Mouse (Mus musculus) central nervous system, embryonic 11.5 days (tissue): Measurements from ENCODE around the gene Idh3g. TPM values are rescaled to one million over a fixed set of nuclear protein-coding genes. Genes with fewer than 3 reads are reported as not detected.

ENCODE experiments used
- polyA plus RNA-seq: library from polyadenylated mRNA; depleted of rRNA; stranded (reverse); fragments of >200 nt; gene quantifications from 2 replicates; pipeline ENCODE4 v1.2.3, GENCODE M21; 2012; rRNA removed

The Idh3g gene
- polyA plus RNA-seq, result 167 and 344 TPM in 2 replicates

GRCm38 (mm10) chrX:73786364-73787224 lies at the start of gene Idh3g, which contains the start of gene Ssr4:
Gene Idh3g, minus strand, starts transcription at chrX:73786897.
Gene Ssr4, plus strand, starts transcription at chrX:73787028.

GRCm38 (mm10) chrX:73824185-73825151 lies 37.8 kb upstream of the Idh3g start, which contains the start of gene Pdzd4:
Gene Pdzd4, minus strand, starts transcription at chrX:73824969.

DNA sequence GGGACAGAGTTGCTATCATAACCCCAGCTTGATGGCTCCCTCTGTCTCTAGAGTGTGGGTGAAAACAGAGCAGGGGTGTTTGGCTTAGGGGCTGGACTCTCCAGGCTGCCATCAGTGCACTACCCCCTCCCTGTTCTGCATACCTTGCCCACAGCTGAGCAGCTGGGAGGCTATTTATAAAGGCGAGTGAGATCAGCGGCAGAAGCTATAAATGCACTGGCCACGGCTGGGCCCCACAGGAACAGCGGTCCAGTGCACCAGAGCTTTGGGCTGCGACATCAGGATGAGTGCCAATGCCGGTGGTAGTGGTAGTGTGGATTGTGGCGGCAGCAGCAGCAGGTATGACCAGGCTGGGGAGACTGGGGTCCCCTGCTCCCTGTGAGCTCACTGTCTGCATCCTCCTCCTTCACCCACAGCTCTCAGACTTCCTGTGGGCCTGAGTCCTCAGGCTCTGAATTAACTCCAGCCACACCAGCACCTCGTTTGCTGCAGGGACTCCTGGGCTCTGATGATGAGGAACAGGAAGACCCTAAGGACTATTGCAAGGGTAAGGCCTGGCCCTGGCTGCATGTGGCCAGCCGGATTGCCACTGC lies 12.4 kb downstream of the Idh3g start, which contains the start of gene Srpk3:
TSS of gene Srpk3 (plus strand) at position 238 of the 593 bp plus-strand sequence.

DNA sequence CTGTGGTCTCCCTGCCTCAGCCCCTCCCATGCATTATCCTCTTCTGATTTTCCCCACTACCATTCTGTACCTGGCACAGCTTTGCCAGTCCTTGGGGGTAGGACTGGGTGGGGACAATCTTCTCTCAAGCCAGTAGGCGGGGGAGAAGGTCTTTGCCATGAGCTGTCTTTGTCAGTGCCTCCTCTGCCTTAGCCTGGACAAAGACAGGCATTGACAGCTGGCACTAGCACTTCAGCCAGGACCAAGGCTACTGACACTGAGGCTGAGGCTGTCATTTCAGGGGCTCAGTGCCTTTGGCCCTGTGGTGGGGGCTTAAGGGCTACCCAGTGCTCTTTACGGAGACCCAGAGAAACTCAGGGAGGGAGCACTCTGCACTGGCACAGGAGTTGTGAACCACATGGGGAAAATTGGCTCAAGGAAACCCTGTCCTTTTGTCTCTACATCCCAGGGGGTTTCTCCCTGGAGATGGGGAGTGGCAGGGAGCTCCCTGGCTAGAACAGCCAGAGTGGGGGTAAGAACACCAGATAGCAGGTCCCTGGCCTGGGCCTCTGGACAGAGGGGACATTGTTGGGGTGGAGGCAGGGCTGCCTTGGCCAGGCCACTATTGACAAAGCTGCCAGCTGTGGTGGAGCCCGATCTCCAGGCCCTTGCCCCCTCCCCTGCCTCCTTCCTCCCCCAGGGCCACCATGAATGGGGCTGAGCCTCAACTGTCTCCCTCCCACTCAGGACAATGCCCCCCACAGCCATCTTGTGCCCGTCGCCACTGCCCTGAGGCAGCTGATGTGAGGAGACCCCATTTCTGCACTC lies 30.2 kb downstream of the Idh3g start, which contains the start of gene Plxnb3:
TSS of gene Plxnb3 (plus strand) at position 757 of the 807 bp plus-strand sequence.

Other genes starting within 250 kb of the Idh3g start
- 11.3 and 16.0 TPM in 2 replicates for gene Dusp9, start 147.5 kb downstream of the Idh3g start, polyA plus RNA-seq
- gene Pnck, start 126.8 kb downstream of the Idh3g start, polyA plus RNA-seq, result 17.0 TPM in 2 replicates
- 30.6 and 49.4 TPM in 2 replicates for gene Slc6a8, start 113.7 kb downstream of the Idh3g start, polyA plus RNA-seq
- 71.0 and 75.1 TPM in 2 replicates for gene Bcap31, start 70.7 kb downstream of the Idh3g start, polyA plus RNA-seq
- 10.3 and 12.6 TPM in 2 replicates for gene Abcd1, start 70.3 kb downstream of the Idh3g start, polyA plus RNA-seq
- gene Plxnb3, start 29.8 kb downstream of the Idh3g start, polyA plus RNA-seq, result 0.22 and 0.41 TPM in 2 replicates
- gene Srpk3, start 12.5 kb downstream of the Idh3g start, polyA plus RNA-seq, result 1.1 and 5.5 TPM in 2 replicates
- 83.3 and 142 TPM in 2 replicates for gene Ssr4, start 131 bp upstream of the Idh3g start, polyA plus RNA-seq
- 23.2 and 40.3 TPM in 2 replicates for gene Pdzd4, start 38.1 kb upstream of the Idh3g start, polyA plus RNA-seq
- 0.05 TPM in 1 of 2 replicates, not detected in the other for gene Avpr2, start 105.2 kb upstream of the Idh3g start, polyA plus RNA-seq
- 29.2 and 43.4 TPM in 2 replicates for gene L1cam, start 109.2 kb upstream of the Idh3g start, polyA plus RNA-seq
- gene Arhgap4, start 135.0 kb upstream of the Idh3g start, polyA plus RNA-seq, result 4.8 and 5.8 TPM in 2 replicates
- 126 and 150 TPM in 2 replicates for gene Naa10, start 135.0 kb upstream of the Idh3g start, polyA plus RNA-seq
- gene Renbp, start 144.0 kb upstream of the Idh3g start, polyA plus RNA-seq, result 18.6 and 27.2 TPM in 2 replicates
- 49.0 and 83.0 TPM in 2 replicates for gene Hcfc1, start 179.5 kb upstream of the Idh3g start, polyA plus RNA-seq
- gene Irak1, start 237.0 kb upstream of the Idh3g start, polyA plus RNA-seq, result 53.1 and 61.3 TPM in 2 replicates